Mouse (Mus musculus): ENCODE results near the gene Haus8.
"Not testable (repeated sequence)": the region's sequence is repeated elsewhere in the genome, so short reads cannot be mapped to it uniquely, and the experiment has no call there.

Haus8 gene

DNA sequence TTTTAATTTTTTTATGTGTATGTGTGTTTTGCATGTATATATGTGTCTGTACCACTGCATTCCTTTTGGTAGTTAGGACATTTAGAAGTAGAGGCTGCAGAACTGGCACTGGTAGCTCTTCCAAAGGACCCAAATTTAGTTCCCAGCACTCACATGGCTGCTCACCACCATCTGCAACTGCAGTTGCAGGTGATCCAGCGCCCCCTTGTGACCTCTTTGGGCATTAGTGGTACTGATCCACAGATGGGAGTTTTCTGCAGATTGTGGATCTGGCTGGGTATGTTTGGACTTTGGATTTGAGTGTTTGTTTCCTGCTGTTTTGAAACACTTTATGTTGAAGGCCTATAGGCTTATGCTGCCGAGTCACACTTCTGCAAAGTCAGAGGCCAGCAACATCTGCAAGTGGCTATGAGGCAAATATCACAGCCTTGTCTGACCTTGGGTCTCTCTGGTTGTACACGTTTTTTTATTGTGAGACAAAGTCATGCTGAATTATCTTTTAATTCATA lies 15.8 kb upstream of the Haus8 start:
- intact Hi-C loops (cut with DNase I) = no loop called here

DNA sequence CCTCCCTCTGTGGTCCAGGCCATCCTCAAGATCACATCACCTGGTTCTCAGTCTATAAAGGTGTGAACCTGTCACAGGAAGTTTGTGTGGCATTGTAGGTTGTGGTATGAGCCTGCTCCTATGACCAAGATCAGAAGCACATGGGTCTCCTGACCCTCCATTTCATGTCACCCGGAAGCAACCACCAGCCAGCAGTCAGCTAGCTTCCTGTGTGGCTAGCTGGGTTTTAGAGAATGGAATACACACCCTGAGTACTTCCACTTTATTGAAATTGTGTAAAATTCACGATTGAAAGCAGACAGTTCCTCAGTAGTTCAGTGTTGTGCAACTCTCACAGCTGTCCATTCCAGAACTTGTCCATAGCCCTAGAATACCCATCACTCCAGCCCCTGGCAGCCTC lies 13.5 kb upstream of the Haus8 start:
- intact Hi-C loops (cut with DNase I) = not testable (repeated sequence)

GRCm38 (mm10) chr8:71282621-71283020 lies 9.9 kb upstream of the Haus8 start:
- intact Hi-C loops (cut with DNase I) = loop anchor here (5.0 kb wide), 1 partner anchor 455 kb away; no protein-coding TSS in a partner anchor

GRCm38 (mm10) chr8:71281731-71282130 lies 9.0 kb upstream of the Haus8 start:
- intact Hi-C loops (cut with DNase I) = loop anchor here (5.0 kb wide), 1 partner anchor 456 kb away; no protein-coding TSS in a partner anchor

GRCm38 (mm10) chr8:71279409-71279808 lies 6.7 kb upstream of the Haus8 start:
- intact Hi-C loops (cut with DNase I) = not testable (repeated sequence)

GRCm38 (mm10) chr8:71276166-71276565 lies 3.4 kb upstream of the Haus8 start:
- intact Hi-C loops (cut with DNase I) = no loop called here

DNA sequence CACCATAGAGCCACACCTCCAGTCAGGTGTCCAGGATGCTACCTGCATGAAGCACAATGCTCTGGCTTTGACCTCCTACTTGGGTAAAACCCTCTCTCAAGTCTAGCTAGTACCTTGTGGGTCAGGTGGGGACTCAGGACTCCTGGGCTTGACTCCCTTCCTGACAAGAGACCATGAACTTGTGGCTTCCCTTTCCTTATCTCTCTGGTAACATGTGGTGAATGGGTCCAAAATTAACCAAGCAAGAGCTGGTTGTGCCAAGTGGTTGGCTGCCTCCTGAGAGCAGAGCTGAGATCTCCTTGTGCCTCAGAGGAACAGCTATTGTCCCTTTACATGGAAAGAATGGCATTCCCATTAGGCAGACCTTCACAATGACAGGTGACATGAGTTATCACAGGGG lies 1.7 kb upstream of the Haus8 start:
- intact Hi-C loops (cut with DNase I) = loop anchor here (5.0 kb wide), 1 partner anchor 48 kb away; no protein-coding TSS in a partner anchor

DNA sequence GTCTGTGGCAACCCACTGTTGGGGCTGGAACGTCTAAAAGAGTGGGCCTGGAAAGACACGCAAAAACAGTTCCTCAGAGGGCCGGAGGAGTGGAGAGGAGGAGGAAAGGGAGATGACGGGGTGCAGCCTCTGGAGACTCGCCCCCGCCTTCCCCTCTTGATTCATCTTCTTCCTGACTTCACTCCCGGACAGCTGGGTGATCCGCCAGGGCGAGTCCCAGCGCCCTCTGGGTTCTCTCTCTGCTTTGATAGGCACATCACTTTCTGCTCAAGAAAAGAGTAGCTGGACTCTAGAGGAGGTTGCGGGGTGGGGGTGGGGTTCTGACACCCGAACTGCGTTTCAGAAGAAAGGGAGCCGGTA lies 397 bp upstream of the Haus8 start:
- intact Hi-C loops (cut with DNase I) = loop anchor here (5.0 kb wide), 1 partner anchor 49 kb away; no protein-coding TSS in a partner anchor

DNA sequence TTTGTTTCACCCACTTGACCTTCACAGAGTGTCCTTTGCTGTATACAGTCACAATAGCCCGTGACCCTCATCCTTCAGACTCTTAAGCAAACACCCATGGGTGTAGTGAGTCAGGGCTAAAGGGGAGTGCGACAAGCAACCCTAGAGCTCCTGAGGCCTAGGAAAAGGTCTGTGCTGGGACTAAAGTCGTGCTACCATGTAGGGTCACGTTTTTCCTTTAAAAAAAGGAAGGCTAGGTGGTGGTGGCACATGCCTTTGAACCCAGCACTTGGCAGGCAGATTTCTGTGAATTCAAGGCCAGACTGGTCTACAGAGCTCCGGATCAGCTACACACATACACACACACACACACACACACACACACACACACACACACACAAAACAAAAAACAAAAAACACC lies 1.1 kb downstream of the Haus8 start:
- intact Hi-C loops (cut with DNase I) = loop anchor here (5.0 kb wide), 1 partner anchor 51 kb away; no protein-coding TSS in a partner anchor

GRCm38 (mm10) chr8:71268286-71268685 lies 4.4 kb downstream of the Haus8 start:
- intact Hi-C loops (cut with DNase I) = not testable (repeated sequence)

GRCm38 (mm10) chr8:71267690-71268089 lies 5.0 kb downstream of the Haus8 start:
- intact Hi-C loops (cut with DNase I) = no loop called here

GRCm38 (mm10) chr8:71261234-71261633 lies 11.5 kb downstream of the Haus8 start:
- intact Hi-C loops (cut with DNase I) = no loop called here

GRCm38 (mm10) chr8:71256545-71257232 lies 16.0 kb downstream of the Haus8 start:
- intact Hi-C loops (cut with DNase I) = no loop called here

DNA sequence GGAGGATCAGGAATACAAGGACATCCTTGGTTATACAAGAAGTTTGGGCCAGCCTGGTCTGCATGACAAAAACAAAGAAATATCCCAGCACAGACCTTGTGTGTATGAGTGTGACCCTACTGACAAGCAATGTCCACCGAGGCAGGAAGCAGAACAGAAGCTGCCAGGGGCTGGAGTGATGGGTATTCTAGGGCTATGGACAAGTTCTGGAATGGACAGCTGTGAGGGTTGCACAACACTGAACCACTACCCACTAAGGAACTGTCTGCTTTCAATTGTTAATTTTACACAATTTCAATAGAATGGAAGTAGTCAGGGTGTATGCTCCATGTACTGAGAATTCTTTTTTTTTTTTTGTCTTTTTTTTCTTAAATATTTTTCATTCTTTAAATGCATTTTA lies 24.5 kb downstream of the Haus8 start:
- intact Hi-C loops (cut with DNase I) = no loop called here

DNA sequence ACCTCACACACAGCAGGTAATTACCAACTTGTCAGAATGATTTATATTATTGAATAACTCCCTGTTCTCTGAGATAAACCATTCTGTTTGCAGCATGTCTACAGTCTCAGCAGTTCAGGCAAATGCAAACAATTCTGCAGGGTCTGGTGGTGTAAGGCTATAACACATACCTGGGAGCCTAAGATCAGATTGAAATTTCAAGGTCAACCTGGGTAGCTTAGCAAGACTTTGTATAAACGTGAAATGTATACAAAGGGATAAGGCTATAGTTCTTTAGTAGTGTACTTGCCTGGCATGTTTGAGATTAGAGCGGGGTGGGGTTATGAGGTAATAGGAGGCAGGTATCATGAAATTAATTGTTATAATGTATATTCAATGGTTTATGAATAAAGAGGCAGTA lies 30.0 kb downstream of the Haus8 start:
- intact Hi-C loops (cut with DNase I) = no loop called here

- intact Hi-C loops (cut with DNase I) = loop anchor here (5.0 kb wide), 2 partner anchors 103 to 133 kb away; no protein-coding TSS in a partner anchor
Observed at GRCm38 (mm10) chr8:71224560-71224959, 48.2 kb downstream of the Haus8 start.

DNA sequence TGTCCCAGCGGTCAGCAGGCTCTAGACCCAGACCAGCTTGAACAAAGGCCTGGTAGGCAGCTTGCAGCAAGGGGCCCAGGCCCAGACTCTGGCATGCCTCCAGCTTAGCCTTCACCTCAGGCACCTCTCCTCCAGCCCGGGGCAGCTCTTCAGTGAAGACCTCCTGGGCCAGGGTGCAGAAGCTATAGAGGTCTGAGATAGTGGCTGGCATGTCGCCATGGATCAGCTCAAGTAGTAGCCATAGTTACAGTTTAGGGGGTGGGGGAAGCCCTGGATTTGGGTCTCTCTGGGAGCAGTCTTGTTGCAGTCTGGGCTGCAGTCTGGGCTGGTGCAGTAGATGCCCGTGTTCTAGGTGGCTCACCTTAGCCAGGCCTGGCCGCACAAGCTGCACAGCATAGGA lies 58.5 kb downstream of the Haus8 start:
- intact Hi-C loops (cut with DNase I) = not testable (repeated sequence)

DNA sequence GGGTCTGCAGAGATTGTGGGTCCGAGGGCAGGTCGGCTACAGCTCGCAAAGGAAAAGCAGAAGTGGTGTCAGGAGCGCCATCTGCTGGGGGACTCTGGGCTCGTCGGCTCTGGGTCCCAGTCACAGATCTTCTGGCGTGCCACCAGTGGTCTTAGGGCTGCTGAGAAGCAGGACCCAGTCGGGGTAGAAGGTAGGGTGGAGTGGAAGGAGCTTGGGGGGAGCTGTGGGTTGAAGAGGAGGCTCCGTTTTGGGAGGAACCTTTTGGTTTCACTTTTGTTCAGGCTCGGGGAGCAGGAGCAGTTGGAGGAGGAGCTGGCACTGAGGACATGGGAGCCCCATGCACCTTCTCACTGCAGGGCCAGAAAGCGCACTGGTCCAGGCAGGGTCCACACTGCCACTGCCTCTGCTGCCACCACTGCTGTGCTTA lies 67.2 kb downstream of the Haus8 start:
- intact Hi-C loops (cut with DNase I) = loop anchor here (10.0 kb wide), 1 partner anchor 301 kb away; the partner anchor contains the start of gene Map1s

Data from adrenal gland (tissue).